Mouse (Mus musculus) cerebellum, adult 2 months (tissue): ENCODE results near the gene Dlg1.

Experiments
- CTCF ChIP-seq: fragments of 200-500 bp; IDR thresholded peaks from 2 replicates; pipeline ENCODE4 v1.5.1; 2011; ENCODE audit warnings: low read depth, mild to moderate bottlenecking, control low read depth, low read length, moderate library complexity, borderline replicate concordance; ENCODE audit not compliant: insufficient read depth
- POLR2A ChIP-seq: fragments of 200-500 bp; IDR thresholded peaks from 2 replicates; pipeline ENCODE4 v1.6.1; 2011; ENCODE audit warnings: low read length, control low read depth, borderline replicate concordance; ENCODE audit not compliant: insufficient read depth

GRCm38 (mm10) chr16:31737081-31737480 is 73.8 kb downstream of the Dlg1 start:
- no peak for TF ChIP-seq POLR2A
- no peak for TF ChIP-seq CTCF
